Mouse (Mus musculus): Measurements from ENCODE around the gene Cldn22. TPM values are rescaled to one million over a fixed set of nuclear protein-coding genes. Genes with fewer than 3 reads are reported as not detected.

The Cldn22 gene
- not detected in 2 replicates for polyA plus RNA-seq (2016; fragmentation: Nextera tagmentation; extraction: Ambion mirVana)

- Histone ChIP-seq H3K9me3 (peaks cover 5% of the 10 kb centered on the region; the same call in 1 of the 2 replicates), H3K27ac (peak within 1 kb of the TSS; percentile 66; the same call in 1 of the 2 replicates), H3K36me3 (replicated peaks) (peaks cover 12% of the 10 kb centered on the region), H3K4me1 (peaks cover 37% of the 10 kb centered on the region), H3K27me3 (ENCODE audit: poor library complexity, severe bottlenecking) (no peaks in the 10 kb centered on the region), H3K4me3 (no peak within 1 kb of the TSS)
- DNase-seq (ENCODE audit: extremely low spot score, low spot score): peak; percentile 30
- 34% methylated on average over 13 of the region's 13 CpGs for WGBS
These were observed at the start of gene Cldn22 for GRCm38 (mm10) chr8:47824182-47824581. Cldn22 (plus strand) TSS chr8:47824482.

GRCm38 (mm10) chr8:47777415-47777814 is 46.9 kb upstream of the Cldn22 start:
- no peak for DNase-seq (ENCODE audit: extremely low spot score, low spot score)
- Histone ChIP-seq H3K27me3 (ENCODE audit: poor library complexity, severe bottlenecking) (no peaks in the 10 kb centered on the region), H3K4me3 (no peak overlapping the region), H3K36me3 (replicated peaks) (no peaks in the 10 kb centered on the region), H3K4me1 (no peaks in the 10 kb centered on the region), H3K27ac (no peak overlapping the region), H3K9me3 (no peaks in the 10 kb centered on the region)
- 95% methylated on average over 7 of the region's 7 CpGs for WGBS

GRCm38 (mm10) chr8:47779589-47779988 is 44.7 kb upstream of the Cldn22 start:
- Histone ChIP-seq H3K27me3 (ENCODE audit: poor library complexity, severe bottlenecking) (no peaks in the 10 kb centered on the region), H3K27ac (no peak overlapping the region), H3K9me3 (no peaks in the 10 kb centered on the region), H3K4me3 (no peak overlapping the region), H3K4me1 (no peaks in the 10 kb centered on the region), H3K36me3 (replicated peaks) (no peaks in the 10 kb centered on the region)
- no peak for DNase-seq (ENCODE audit: extremely low spot score, low spot score)
- 86% methylated on average over 6 of the region's 6 CpGs for WGBS

- DNase-seq (ENCODE audit: extremely low spot score, low spot score): no peak
- Histone ChIP-seq H3K27me3 (ENCODE audit: poor library complexity, severe bottlenecking) (no peaks in the 10 kb centered on the region), H3K27ac (no peak overlapping the region), H3K4me3 (no peak overlapping the region), H3K4me1 (0 out of 2 replicates have a peak, but pooled peaks cover 3% of the 10 kb centered on the region), H3K36me3 (replicated peaks) (no peaks in the 10 kb centered on the region), H3K9me3 (peaks cover 7% of the 10 kb centered on the region; the same call in 1 of the 2 replicates)
- WGBS: 90% methylated on average over 4 of the region's 4 CpGs
These were observed 42.4 kb upstream of the Cldn22 start for GRCm38 (mm10) chr8:47781881-47782280.

- Histone ChIP-seq H3K4me3 (no peak overlapping the region), H3K27ac (no peak overlapping the region), H3K27me3 (ENCODE audit: poor library complexity, severe bottlenecking) (no peaks in the 10 kb centered on the region), H3K9me3 (peaks cover 7% of the 10 kb centered on the region; the same call in 1 of the 2 replicates), H3K4me1 (peaks cover 19% of the 10 kb centered on the region), H3K36me3 (replicated peaks) (no peaks in the 10 kb centered on the region)
- WGBS: 92% methylated on average over 2 of the region's 2 CpGs
- no peak for DNase-seq (ENCODE audit: extremely low spot score, low spot score)
These were observed 40.7 kb upstream of the Cldn22 start for GRCm38 (mm10) chr8:47783544-47783943.

GRCm38 (mm10) chr8:47783944-47784343 is 40.3 kb upstream of the Cldn22 start:
- DNase-seq (ENCODE audit: extremely low spot score, low spot score): no peak
- Histone ChIP-seq H3K27ac (no peak overlapping the region), H3K4me1 (peaks cover 22% of the 10 kb centered on the region), H3K9me3 (peaks cover 7% of the 10 kb centered on the region; the same call in 1 of the 2 replicates), H3K27me3 (ENCODE audit: poor library complexity, severe bottlenecking) (no peaks in the 10 kb centered on the region), H3K4me3 (no peak overlapping the region), H3K36me3 (replicated peaks) (no peaks in the 10 kb centered on the region)
- 98% methylated on average over 6 of the region's 6 CpGs for WGBS

GRCm38 (mm10) chr8:47784436-47784835 is 39.8 kb upstream of the Cldn22 start:
- H3K27ac ChIP-seq: no peak overlapping the region
- H3K36me3 ChIP-seq (replicated peaks): no peaks in the 10 kb centered on the region
- H3K4me3 ChIP-seq: no peak overlapping the region
- no peak for DNase-seq (ENCODE audit: extremely low spot score, low spot score)
- peaks cover 7% of the 10 kb centered on the region; the same call in 1 of the 2 replicates for H3K9me3 ChIP-seq
- H3K27me3 ChIP-seq (ENCODE audit: poor library complexity, severe bottlenecking): no peaks in the 10 kb centered on the region
- peaks cover 22% of the 10 kb centered on the region for H3K4me1 ChIP-seq
- 90% methylated on average over 7 of the region's 7 CpGs for WGBS

- peaks cover 7% of the 10 kb centered on the region; the same call in 1 of the 2 replicates for H3K9me3 ChIP-seq
- 94% methylated on average over 15 of the region's 15 CpGs for WGBS
- no peak overlapping the region for H3K4me3 ChIP-seq
These were observed 38.0 kb upstream of the Cldn22 start for GRCm38 (mm10) chr8:47786323-47786722.

GRCm38 (mm10) chr8:47787705-47788104 is 36.6 kb upstream of the Cldn22 start:
- no peaks in the 10 kb centered on the region for H3K36me3 ChIP-seq (replicated peaks)
- peaks cover 22% of the 10 kb centered on the region for H3K4me1 ChIP-seq
- peaks cover 7% of the 10 kb centered on the region; the same call in 1 of the 2 replicates for H3K9me3 ChIP-seq
- peak overlapping the region; percentile 69 for H3K27ac ChIP-seq
- H3K4me3 ChIP-seq: no peak overlapping the region
- DNase-seq (ENCODE audit: extremely low spot score, low spot score): no peak
- WGBS: 42% methylated on average over 10 of the region's 10 CpGs
- no peaks in the 10 kb centered on the region for H3K27me3 ChIP-seq (ENCODE audit: poor library complexity, severe bottlenecking)

More at GRCm38 (mm10) chr8:47786323-47786722, 38.0 kb upstream of the Cldn22 start:
- Histone ChIP-seq H3K27ac (no peak overlapping the region), H3K4me1 (peaks cover 22% of the 10 kb centered on the region), H3K27me3 (ENCODE audit: poor library complexity, severe bottlenecking) (no peaks in the 10 kb centered on the region), H3K36me3 (replicated peaks) (no peaks in the 10 kb centered on the region)
- DNase-seq (ENCODE audit: extremely low spot score, low spot score): no peak

GRCm38 (mm10) chr8:47791986-47792385 is 32.3 kb upstream of the Cldn22 start:
- no peak for DNase-seq (ENCODE audit: extremely low spot score, low spot score)
- 86% methylated on average over 9 of the region's 9 CpGs for WGBS

GRCm38 (mm10) chr8:47799438-47799837 is 24.8 kb upstream of the Cldn22 start:
- H3K4me1 ChIP-seq: no peaks in the 10 kb centered on the region
- no peak overlapping the region for H3K4me3 ChIP-seq
- 93% methylated on average over 6 of the region's 6 CpGs for WGBS
- no peaks in the 10 kb centered on the region for H3K27me3 ChIP-seq (ENCODE audit: poor library complexity, severe bottlenecking)
- peaks cover 9% of the 10 kb centered on the region for H3K9me3 ChIP-seq
- DNase-seq (ENCODE audit: extremely low spot score, low spot score): no peak
- H3K27ac ChIP-seq: no peak overlapping the region
- H3K36me3 ChIP-seq (replicated peaks): no peaks in the 10 kb centered on the region

More at GRCm38 (mm10) chr8:47791986-47792385, 32.3 kb upstream of the Cldn22 start:
- Histone ChIP-seq H3K4me3 (no peak overlapping the region), H3K36me3 (replicated peaks) (no peaks in the 10 kb centered on the region), H3K9me3 (peaks cover 22% of the 10 kb centered on the region), H3K4me1 (peaks cover 18% of the 10 kb centered on the region), H3K27me3 (ENCODE audit: poor library complexity, severe bottlenecking) (no peaks in the 10 kb centered on the region), H3K27ac (no peak overlapping the region)

- peaks cover 7% of the 10 kb centered on the region; the same call in 1 of the 2 replicates for H3K4me1 ChIP-seq
- DNase-seq (ENCODE audit: extremely low spot score, low spot score): no peak
- H3K27ac ChIP-seq: no peak overlapping the region
- no peak overlapping the region for H3K4me3 ChIP-seq
- WGBS: 91% methylated on average over 2 of the region's 2 CpGs
- no peaks in the 10 kb centered on the region for H3K27me3 ChIP-seq (ENCODE audit: poor library complexity, severe bottlenecking)
- H3K9me3 ChIP-seq: no peaks in the 10 kb centered on the region
- H3K36me3 ChIP-seq (replicated peaks): no peaks in the 10 kb centered on the region
These were observed 21.9 kb upstream of the Cldn22 start for GRCm38 (mm10) chr8:47802349-47802748.

GRCm38 (mm10) chr8:47804262-47804661 is 20.0 kb upstream of the Cldn22 start:
- Histone ChIP-seq H3K4me3 (no peak overlapping the region), H3K27ac (no peak overlapping the region), H3K36me3 (replicated peaks) (no peaks in the 10 kb centered on the region), H3K4me1 (peaks cover 7% of the 10 kb centered on the region; the same call in 1 of the 2 replicates), H3K27me3 (ENCODE audit: poor library complexity, severe bottlenecking) (no peaks in the 10 kb centered on the region), H3K9me3 (no peaks in the 10 kb centered on the region)
- 93% methylated on average over 1 of the region's 1 CpGs for WGBS
- no peak for DNase-seq (ENCODE audit: extremely low spot score, low spot score)
